Mouse (Mus musculus) ES-Bruce4 (cell line): Measurements from ENCODE around the gene Aqp9.

Experiments
- CTCF ChIP-seq: IDR thresholded peaks from one replicate; pipeline ENCODE4 v1.8.1; 2011; ENCODE audit warnings: low read depth, low read length
- POLR2A ChIP-seq: IDR thresholded peaks from one replicate; pipeline ENCODE4 v1.8.1; 2011; ENCODE audit warnings: low read length; ENCODE audit not compliant: insufficient read depth

- TF ChIP-seq POLR2A (no peak), CTCF (no peak)
Measured at GRCm38 (mm10) chr9:71066491-71066890, 102.0 kb downstream of the Aqp9 start.
